Mouse (Mus musculus) cerebellum, adult 9-10 months (tissue): Measurements from ENCODE around the gene Nr2e1.

ENCODE experiments used
- DNase-seq: peaks from one replicate; pipeline ENCODE4 v3.0.0; 2022

Gene Nr2e1

DNA sequence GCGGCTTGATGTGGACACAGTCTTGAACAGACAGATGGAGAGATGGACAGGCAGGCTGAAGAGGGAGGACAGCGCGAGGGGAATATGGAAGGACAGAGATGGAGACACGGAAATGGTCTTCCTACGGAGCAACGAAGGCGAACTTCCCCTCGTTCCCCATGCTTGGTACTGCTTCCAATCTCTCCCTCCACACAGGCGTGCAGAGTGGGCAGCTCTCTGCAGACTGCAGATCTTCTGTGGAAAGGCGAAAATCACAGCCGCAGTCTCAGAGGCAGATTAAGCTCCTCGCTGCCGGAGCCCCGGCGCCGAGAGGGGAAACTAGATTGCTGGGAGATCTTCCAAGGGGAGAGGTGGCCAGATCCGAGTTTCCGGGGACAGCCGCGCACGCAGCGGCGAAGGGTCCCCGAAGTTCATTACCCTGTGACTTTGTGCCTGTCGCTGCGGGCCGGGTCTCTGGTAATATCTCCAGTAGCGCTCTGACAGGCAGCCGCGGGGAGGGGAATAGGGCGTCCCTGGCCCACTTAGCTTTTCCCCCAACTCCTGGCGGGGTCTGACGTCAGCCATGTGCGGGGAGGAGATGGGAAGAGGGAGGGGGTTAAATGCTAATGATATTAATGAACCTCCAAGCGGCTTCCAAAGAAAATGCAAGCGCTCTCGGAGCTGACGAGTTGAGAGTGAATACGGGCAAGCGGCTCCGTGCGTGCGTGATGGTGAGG, at the start of gene Nr2e1, which contains the start of gene Ostm1:
Nr2e1 (minus strand) TSS at position 476 of the 716 bp plus-strand sequence.
Ostm1 (plus strand) TSS at position 666 of the 716 bp plus-strand sequence.
- no peak for DNase-seq

DNA sequence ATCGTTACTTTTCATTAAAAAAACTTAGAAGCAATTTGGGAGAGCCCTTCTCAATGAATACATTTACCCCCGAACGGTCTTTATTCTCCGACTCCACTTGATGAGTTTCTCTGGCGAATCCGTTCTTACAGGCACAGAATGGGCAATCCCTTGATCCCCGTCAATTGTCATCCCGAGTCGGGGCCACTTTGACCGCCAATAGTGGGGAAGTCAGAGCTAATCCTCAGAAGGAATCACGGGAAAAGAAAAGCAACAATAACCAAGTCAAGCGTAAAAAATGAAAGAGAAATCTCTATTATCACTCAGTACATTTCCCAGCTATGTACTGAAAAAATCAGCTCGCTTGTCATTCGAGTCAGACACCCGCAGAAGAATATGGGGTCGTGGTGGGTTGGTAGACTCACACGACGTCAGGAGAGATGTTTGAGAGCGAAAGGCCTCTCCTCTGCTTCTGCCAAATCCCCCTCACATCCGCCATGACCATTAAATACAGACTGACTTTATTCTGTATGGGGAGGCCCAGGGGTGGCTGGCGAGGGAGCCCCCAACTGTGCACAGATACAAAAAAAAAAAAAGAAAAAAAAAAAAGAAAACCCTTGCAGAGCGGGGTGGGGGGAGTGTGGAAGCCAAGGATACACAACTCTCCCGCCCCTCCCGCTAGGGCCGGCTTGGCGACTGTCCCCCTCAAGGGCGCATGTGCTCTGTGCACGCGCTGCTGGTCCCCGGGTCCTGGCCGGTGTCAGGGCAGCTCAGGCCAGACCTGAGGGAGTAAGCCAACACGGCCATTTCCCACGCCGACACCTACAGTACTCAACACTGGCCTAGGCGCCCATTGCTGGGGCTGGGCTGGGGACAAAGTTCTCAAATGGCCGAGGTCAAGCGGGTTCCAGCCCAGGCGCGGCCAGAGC, 49.3 kb upstream of the Nr2e1 start:
- DNase-seq: peak; percentile 18

DNA sequence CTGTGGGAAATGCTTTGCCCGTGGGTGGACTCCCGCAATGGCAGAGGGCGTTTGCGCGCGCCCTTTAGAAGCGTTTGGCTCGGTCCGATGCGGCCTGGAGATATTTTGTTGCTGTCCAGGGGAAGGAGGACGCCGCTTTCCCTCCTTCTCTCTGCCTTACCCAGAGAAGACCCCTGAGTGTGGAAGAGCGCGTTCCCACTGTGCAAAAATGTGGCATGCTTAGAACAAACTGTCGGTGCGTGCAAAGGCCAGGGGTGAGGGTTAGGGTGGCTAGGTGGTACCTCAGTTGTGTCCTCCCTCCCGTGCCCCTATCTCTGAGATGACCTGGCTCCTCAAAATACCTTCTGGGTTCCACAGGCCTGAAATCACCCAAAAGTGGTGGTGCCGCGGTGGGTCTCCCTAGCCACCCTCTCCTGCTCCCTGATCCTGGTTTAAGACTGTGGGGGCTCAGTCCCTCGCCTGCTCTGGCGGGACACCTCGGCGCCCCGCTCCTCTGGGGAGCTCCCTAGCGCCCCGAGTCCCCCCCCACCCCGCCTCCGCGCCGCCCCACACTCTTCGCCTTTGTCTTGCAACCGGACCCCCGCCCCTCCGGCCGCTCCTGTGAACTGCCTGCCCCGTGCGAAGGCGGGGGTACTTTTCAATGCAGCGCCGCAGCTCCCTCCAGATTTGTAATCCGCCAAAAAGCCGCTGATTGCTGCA, 48.5 kb upstream of the Nr2e1 start:
- no peak for DNase-seq

DNA sequence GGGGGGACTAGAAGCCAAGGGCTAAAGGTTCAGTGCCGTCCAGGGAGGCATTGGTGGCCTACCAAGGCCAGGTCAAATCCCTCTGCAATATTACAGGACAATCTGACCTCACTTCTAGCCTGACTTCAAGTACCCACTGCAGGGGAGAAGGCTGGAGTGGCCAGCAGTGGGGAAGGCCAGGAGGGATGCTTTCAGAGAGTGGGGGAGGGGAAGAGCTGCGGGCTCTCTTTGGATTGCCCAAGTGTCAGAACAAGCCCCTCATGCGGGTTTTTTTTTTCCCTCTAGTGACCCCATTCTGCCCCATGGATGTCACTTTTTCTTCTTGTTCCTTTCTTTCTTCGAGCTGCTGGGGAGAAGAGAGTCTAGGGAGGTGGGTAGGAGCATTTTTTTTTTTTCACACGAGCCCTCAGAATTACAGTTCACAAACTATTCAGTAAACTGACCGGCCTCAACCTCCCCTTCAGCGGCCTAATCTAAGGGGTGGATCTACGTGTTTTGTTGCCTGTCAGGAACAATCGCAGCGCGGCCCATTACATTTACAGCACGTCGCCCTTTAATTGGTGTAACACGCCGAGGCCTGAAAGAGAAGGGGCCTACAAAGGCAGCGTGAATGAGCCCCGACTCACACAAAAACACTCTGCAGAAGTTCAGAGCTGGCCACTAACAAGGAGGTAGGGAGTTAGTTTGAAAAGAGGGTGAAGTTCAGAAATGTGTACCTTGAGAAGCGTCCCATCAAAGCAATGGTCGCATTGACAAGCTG, 47.3 kb upstream of the Nr2e1 start:
- DNase-seq: no peak

DNA sequence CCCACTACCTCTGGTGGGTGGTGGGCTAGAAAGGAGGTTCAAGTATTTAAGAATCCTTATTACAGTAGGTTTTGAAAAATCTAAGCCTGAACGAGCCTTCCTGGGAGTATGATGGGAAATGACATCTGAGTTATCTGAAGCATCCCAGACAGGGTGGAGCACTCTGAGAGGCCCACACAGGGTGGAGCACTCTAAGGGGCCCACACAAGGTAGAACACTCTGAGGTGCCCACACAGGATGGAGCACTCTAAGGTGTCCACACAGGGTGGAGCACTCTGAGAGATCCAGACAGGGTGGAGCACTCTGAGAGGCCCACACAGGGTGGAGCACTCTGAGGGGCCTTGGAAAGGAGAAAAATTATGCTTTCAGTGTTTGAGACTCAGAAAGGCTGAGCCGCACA, 42.5 kb upstream of the Nr2e1 start:
- DNase-seq: no peak

DNA sequence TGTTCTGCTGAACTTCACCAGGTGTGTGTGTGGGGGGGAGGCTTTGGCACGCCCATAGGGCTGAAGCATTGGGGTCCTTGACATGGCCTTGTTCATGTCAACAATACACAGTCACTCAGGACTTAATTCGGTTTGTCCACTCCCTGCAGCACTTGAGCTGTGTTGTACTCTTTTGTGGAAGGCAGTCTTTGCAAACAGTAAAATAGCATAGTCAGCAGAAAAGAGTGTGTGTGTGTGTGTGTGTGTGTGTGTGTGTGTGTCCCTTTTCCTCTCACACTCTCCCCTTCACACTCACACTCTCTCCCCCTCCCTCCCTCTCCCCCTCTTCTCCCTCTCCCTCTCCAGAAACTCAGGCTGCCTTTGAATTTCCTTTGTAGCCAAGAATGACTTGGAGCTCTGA, 34.9 kb upstream of the Nr2e1 start:
- no peak for DNase-seq

DNA sequence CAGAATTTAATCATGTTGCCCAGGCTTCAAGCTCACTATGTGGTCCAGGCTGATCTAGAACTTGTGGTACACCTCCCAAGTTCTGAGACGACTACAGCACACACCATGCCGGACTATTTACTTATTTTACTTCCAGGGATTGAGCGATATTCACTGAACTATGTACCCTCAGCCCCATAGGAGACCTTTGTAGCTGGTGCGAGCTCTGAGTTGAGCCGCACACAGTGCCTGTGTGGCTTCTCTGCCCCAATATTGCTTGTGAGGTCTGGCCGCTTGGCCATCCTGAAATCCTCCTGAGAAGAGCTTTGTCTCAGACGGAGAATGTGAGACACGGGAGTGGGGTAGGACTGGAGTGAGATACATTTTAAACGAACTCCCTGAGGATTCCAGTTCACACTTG, 31.3 kb upstream of the Nr2e1 start:
- no peak for DNase-seq

DNA sequence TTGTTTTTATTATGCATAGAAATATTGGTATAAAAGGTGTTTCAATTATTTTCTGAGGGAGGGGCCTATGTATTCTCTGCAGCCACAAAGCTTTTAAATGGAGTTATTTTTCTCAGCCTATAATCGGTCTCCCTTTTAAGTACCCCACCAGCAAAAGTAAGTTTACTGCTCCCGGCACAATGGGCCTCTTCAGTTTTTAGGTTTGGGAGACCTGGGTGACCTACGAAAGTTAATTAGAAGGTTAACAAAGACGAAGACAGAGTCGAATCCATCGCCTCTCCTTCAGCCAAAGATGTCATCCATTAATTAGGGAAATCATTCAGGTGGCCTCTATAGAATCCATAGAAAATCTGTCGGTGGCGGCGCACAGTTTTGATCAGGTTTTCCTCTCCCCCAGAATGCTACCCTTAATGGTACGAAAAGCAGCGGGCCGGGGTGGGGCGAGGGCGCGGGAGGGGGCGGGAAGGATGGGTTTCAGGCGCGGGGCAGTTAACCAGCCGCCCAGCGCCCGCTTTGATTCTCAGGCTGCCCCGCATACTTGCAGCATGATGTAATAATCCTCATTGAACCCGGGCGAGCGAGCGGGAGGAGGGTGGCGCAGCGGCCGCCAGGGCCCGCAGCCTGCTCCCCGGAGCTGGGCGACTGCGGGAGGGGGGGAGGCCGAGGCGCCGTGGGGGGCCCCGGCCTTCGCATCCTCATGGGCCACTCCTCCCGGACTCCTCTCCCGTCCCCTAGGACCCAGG, 30.4 kb upstream of the Nr2e1 start:
- no peak for DNase-seq

DNA sequence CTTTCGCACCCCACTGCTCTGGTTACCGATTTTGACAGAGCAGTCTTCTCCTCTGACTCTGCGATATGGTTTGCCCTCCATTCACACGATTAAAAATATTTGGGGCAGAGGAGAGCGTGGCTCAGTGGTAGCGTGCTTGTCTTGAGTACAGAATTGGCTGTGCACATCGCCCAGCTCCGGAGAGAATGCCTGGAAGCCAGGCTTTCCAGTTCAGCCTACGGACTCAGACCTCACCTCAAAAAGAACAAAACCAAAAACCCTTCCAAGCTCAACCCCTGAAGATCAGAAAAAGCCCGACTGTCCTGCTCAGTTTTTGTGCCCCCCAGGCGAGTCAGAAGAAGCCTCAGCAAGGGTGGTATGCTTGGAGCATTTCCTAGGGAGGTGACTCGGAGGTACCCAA, 29.6 kb upstream of the Nr2e1 start:
- DNase-seq: no peak

DNA sequence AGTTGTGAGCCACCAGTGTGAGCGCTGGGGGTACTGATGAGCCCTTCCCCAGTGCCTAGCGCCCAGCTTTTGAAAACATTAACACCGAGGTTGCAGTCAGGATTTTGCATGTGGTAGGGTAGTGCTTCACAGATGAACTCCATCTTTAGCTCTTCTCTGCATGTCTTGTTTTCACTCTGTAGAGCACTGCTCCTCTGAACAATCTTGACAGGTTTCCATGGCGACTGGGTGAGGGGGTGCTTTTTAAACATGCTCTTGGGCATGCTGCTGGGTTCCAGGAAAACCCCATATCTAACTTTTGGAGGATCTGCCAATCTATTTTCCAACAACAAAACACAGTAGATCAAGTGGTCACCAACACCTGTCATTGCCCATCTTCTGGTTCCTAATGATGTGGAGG, 23.3 kb upstream of the Nr2e1 start:
- DNase-seq: no peak

DNA sequence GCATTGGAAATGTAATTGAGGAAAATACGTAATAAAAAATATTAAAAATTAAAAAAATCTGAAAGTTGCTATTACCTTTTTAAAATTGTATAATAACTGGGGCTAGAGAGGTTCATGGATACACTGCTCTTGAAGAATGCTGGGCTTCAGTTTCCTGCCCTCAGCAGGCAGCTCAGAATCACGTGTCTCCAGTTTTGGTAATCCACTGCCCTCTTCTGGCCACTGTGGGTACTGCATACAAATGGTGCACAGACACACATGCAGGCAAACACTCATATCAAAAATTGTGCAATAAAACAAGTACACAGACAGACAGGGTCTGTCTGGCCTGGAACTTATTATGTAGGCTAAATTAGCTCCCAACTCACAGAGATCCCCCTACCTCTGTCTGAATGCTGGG, 21.4 kb upstream of the Nr2e1 start:
- no peak for DNase-seq

DNA sequence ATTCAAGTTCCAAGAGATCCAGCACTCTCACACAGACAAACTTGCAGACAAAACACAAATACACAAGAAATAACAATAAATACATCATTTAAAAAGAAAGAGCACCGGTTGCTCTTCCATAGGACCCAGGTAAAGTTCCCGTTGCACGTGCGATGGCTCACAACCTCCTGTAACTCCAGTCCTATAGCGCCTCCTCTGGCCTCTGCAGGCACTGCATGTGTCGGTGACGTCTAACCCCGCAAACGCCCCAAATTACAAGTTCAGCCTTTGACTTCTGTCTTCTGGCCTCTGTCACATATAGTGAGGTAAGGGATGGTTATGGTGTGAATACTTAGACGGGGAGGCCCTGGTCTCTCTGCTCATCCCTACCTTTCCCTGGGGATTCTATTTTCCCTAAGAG, 18.1 kb upstream of the Nr2e1 start:
- DNase-seq: no peak

DNA sequence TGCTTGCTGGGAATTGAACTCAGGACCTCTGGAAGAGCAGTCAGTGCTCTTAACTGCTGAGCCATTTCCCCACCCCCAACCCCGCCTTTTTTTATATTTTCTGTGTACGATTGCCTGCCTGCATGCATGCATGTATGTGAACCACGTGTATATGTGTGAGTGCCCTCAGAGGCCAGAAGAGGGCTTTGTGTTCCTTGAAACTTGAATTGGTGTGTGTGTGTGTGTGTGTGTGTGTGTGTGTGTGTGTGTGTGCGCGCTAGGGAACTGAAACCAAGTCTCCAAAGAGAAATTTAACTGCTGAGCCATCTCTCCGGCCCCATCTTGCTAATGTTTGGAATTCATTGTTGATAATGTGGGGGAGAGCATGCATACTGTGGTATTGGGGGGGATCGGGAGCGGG, 15.2 kb upstream of the Nr2e1 start:
- DNase-seq: no peak

DNA sequence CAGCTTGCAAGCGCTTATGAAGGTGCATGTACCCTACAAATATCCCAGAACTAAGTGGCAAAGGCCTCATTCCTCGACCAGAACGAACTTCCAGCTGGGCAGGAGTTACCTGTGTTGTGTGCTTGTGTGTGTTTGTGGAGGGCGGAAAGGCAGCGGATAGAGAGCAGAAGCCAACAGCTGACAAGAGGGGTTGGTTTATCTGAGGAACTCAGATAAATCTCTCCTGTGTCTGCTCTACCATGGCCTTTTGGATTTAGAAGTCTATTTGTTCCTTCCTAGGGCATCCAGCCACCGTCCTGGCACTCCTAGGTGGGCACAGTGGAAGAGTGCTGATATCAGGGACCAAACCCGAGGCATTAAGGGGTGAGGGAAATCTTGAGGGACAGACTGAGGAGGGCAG, 9.8 kb upstream of the Nr2e1 start:
- no peak for DNase-seq

DNA sequence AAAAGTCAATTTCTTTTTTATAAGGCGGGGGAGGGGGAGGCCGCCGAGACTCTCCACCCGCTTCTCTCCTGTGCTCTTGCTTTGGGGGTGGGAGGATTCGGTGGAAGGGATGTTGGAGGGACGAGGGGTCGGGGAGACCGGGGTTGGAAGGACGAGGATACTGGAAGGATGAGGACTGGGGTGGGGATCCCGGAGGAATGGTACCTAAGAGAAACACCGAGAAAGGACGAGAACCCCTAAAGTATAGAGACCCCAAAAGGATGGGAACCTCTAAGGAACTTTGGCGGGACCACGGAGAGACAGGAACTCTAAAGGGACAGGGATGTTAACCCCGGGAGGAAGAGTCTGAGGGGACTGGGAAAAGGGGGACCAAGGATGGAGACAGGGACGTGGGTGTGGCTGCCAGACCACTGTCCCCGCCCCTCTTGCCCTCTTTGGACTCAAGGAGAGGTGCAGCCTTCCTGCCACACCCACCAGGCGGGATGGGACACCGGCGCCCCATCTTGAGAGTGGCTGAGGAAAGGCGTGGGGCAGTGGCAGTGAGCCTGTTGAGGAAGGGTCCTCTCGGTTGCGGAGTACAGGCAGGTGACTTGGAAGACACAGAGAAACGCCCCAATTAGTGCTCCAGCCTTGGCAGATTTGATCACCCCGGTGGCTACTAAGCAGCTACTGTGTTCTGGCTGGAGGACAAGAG, 8.7 kb upstream of the Nr2e1 start:
- DNase-seq: no peak

DNA sequence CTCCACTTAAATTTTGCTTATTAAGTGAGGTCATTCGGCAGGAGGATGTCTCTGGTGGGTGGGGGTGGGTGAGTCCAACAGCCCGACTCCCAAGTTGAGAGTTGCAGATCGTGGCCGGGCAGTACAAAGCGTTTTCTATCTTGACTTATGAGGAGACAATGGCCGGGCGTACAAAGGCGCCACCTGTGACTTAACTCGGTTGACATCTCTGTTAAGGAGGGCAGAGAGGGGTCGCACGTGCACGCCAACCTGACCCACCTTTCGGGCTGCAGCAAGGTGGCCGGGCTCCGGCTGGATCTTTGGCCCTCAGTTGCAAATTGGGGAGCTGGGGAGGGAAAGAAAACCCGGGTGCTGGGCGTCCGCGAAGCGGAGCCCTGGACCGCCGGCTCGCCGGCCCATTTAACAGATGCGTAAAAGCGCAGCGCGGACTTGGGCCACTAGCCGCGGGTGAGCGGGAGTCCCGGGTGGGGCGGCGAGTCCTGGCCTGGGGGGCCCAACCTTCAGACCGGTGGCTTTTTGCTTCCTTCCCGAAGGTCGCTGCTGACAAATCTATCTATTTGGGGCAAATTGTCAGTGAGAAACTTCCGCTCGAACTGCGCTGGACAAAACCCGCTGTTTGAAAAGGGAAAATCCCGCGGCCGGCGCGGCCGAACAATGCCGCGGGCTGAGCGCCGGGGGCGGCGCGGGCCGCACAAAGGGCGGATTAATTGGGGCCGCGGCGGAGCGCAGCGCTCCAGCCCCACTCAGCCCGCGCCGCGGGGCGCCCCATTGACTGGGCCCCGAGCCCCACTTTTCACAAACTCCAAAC, 8.0 kb upstream of the Nr2e1 start:
- no peak for DNase-seq

DNA sequence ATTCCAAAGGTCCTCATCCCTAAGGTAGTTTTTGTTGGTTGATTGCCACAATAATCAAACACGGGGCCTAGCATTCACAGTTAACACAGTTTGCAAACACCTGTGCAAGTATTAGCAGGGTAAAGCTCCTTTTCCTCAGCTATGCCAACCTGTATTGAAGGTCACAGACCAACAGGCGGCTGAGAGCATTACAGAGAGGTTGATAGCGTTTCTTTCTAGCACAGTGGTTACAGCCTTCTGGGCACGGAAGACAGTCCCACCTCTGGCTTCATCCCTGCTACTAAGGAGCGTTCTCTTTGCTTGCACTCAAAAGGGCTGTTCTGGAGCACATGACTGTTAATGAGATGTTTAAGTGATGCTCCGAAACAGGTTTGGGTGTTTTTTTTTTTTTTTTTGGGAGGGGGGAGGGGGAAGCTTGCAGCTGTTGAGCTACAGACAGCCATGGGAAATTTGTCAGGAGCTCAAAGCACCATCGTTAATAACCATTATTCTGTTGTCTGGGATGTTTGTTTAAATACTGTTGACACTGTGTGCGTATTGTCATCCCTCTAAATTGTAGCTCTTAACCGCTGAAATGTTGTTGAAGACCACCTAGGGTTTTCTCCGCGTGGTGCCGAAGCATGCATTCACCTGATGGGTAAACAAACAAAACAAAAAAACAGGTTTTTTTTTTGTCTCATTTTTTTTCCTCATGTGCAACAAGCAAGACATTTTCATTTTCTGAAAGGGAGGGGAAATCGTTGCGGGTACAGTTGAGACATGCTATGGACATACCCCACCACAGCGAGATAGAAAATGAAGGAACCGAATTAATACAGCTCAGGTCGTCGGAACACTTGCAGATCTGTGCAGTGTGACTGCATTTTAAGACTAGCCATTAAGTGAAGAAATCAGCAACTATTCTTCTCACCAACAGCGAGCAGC, 7.1 kb upstream of the Nr2e1 start:
- no peak for DNase-seq

DNA sequence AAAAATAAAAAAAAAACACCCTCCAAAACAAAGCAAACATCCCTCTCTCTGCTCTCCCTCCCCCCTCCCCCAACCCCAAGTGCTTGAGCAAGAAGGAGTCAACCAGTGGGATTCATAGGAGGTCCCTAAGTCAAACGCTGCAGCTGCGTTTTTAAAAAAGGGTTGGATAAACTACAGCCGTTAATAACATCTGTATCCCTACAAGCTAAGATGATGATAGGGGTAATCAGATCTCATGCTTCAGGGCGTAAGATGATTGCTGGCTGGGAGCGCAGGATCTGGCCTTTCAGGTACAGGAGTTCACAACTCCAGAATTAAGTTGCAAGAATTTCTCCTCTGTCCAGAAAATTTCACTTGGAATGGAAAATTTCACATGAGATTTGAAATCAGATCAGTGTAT, 6.1 kb upstream of the Nr2e1 start:
- no peak for DNase-seq

DNA sequence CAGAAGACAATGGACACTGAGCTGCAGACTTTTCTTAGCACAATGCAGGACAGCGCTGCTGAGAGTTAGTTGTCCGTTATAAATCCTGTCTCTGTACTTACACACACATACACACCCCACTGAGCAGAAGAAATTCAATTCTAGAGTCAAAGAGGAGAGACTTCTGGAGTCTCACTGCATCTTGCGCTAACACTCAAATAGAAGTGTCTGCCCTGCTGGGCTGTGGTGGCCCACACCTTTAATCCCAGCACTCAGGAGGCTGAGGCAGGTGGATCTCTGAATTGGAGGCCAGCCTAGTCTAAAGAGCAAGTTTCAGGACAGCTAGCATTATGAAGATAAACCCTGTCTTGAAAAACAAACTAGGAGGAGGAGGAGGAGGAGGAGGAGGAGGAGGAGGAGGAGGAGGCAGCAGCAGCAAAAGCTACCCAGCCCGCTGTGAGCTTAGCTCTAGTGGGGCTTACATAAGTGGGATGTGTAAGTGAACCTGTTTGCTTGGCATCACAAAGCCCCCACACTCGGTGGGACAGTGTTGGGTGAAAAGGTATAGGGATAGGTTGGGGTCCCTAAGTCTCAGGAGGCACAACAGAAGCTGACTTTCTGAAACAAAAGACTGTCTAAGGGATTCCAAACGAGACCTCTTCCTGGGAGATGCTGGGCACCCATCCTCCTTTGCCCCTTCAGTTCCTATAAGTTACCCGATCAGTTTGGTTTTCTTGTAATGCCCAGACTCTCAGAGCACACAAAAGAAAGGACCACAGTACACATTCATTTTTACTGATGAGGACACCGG, 4.7 kb upstream of the Nr2e1 start:
- no peak for DNase-seq
